Mouse (Mus musculus) liver, adult 2 months (tissue): ENCODE results near the gene Mta3. TPM values are rescaled to one million over a fixed set of nuclear protein-coding genes. Genes with fewer than 3 reads are reported as not detected.

Experiments used
- DNase-seq: peaks from one replicate; pipeline ENCODE4 v3.0.0-alpha.2; 2011; ENCODE audit warnings: low read depth, low spot score; ENCODE audit errors: extremely low read depth
- H3K27ac ChIP-seq: fragments of 200-500 bp; replicated peaks from 2 replicates; pipeline ENCODE4 v1.5.1; 2012; ENCODE audit warnings: low read depth, mild to moderate bottlenecking, control low read depth, inconsistent platforms, low read length; ENCODE audit not compliant: insufficient read depth
- H3K27me3 ChIP-seq: fragments of 200-500 bp; 2 replicates; pipeline ENCODE4 v1.6.1; 2012; ENCODE audit warnings: mild to moderate bottlenecking, moderate library complexity, low read length, inconsistent platforms; ENCODE audit not compliant: control insufficient read depth, insufficient read depth
- H3K36me3 ChIP-seq: fragments of 200-500 bp; 2 replicates; pipeline ENCODE4 v1.6.1; 2012; ENCODE audit warnings: low read length, inconsistent platforms; ENCODE audit not compliant: control insufficient read depth, insufficient read depth
- H3K4me1 ChIP-seq: fragments of 200-500 bp; 2 replicates; pipeline ENCODE4 v1.6.1; 2011; ENCODE audit warnings: low read length; ENCODE audit not compliant: control insufficient read depth, insufficient read depth
- H3K4me3 ChIP-seq: fragments of 200-500 bp; 2 replicates; pipeline ENCODE4 v1.5.1; 2011; ENCODE audit warnings: low read depth, mild to moderate bottlenecking, control low read depth, low read length, moderate library complexity; ENCODE audit not compliant: insufficient read depth
- H3K79me2 ChIP-seq: fragments of 200-500 bp; 2 replicates; pipeline ENCODE4 v1.6.1; 2012; ENCODE audit warnings: inconsistent platforms, mild to moderate bottlenecking, low read length, moderate library complexity; ENCODE audit not compliant: control insufficient read depth, insufficient read depth
- H3K9ac ChIP-seq: fragments of 200-500 bp; 2 replicates; pipeline ENCODE4 v1.6.1; 2012; ENCODE audit warnings: low read depth, mild to moderate bottlenecking, control low read depth, inconsistent platforms, low read length
- CTCF ChIP-seq: fragments of 200-500 bp; IDR thresholded peaks from 2 replicates; pipeline ENCODE4 v1.5.1; 2011; ENCODE audit warnings: low read depth, low read length, control low read depth
- POLR2A ChIP-seq: fragments of 200-500 bp; IDR thresholded peaks from 2 replicates; pipeline ENCODE4 v1.6.1; 2011; ENCODE audit warnings: low read length, control low read depth; ENCODE audit not compliant: insufficient read depth; ENCODE audit errors: extremely low read depth
- WGBS: fragments of 180-500 bp; shearing (Covaris S2); methylation state at CpG from one replicate; pipeline ENCODE4 v1.1.7; 2018; 5-methylcytosine and 5-hydroxymethylcytosine counted together
- polyA plus RNA-seq: library from polyadenylated mRNA; depleted of rRNA; stranded (reverse); fragments of >200 nt; gene quantifications from 2 replicates; pipeline ENCODE4 v1.2.3, GENCODE M21; 2012
- total RNA-seq: library from RNA; depleted of rRNA; stranded (reverse); fragments of >200 nt; gene quantifications from 2 replicates; pipeline ENCODE4 v1.2.3, GENCODE M21; 2014

Mta3 gene
- total and polyA plus RNA-seq, 2 experiments: 11.3 to 16.0 TPM

DNA sequence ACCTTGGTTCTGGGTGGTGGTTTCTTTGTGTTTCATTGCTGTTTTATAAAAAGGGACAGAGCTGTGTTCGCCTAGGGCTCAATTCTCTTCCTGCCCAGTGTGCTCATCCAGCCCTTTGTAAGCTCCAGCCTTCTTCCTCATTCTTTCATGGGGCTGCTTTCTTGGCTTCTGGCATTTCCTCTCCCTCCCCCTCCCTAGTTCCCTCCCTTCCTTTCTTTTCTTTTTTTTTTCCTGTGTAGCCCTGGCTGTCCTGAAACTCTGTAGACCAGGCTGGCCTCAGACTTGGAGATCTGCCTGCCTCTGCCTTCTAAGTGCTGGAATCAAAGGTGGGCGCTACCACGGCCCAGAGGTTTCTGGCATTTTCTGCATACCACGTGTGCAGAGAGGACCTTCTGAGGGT is 21.7 kb downstream of the Mta3 start:
- no peaks in the 10 kb centered on the region for H3K4me1 ChIP-seq
- TF ChIP-seq CTCF (no peak), POLR2A (no peak)
- H3K4me3 ChIP-seq: no peak overlapping the region
- no peak overlapping the region for H3K27ac ChIP-seq
- peaks cover 2% of the 10 kb centered on the region; the same call in 1 of the 2 replicates for H3K79me2 ChIP-seq
- peak; percentile 19 for DNase-seq
- WGBS: 89% methylated on average over 4 of the region's 4 CpGs
- H3K36me3 ChIP-seq: no peaks in the 10 kb centered on the region
- no peaks in the 10 kb centered on the region for H3K27me3 ChIP-seq
- no peak overlapping the region for H3K9ac ChIP-seq

- WGBS: 98% methylated on average over 9 of the region's 9 CpGs
- no peak for DNase-seq
- Histone ChIP-seq H3K27me3 (no peaks in the 10 kb centered on the region), H3K79me2 (peaks cover 2% of the 10 kb centered on the region; the same call in 1 of the 2 replicates), H3K4me3 (no peak overlapping the region), H3K4me1 (no peaks in the 10 kb centered on the region), H3K9ac (no peak overlapping the region), H3K36me3 (no peaks in the 10 kb centered on the region), H3K27ac (no peak overlapping the region)
- no peak for TF ChIP-seq CTCF
- no peak for TF ChIP-seq POLR2A
These were observed 23.1 kb downstream of the Mta3 start for GRCm38 (mm10) chr17:83729029-83729428.

- no peak for DNase-seq
- Histone ChIP-seq H3K9ac (no peak overlapping the region), H3K4me1 (no peaks in the 10 kb centered on the region), H3K36me3 (no peaks in the 10 kb centered on the region), H3K79me2 (peaks cover 2% of the 10 kb centered on the region; the same call in 1 of the 2 replicates), H3K27ac (no peak overlapping the region), H3K27me3 (no peaks in the 10 kb centered on the region), H3K4me3 (no peak overlapping the region)
- WGBS: 77% methylated on average over 6 of the region's 6 CpGs
- TF ChIP-seq POLR2A (no peak), CTCF (no peak)
These were observed 24.2 kb downstream of the Mta3 start for GRCm38 (mm10) chr17:83730123-83730522.

GRCm38 (mm10) chr17:83732166-83732629 is 26.2 kb downstream of the Mta3 start:
- no peak for TF ChIP-seq POLR2A
- no peak for TF ChIP-seq CTCF
- Histone ChIP-seq H3K4me1 (no peaks in the 10 kb centered on the region; the same call in 1 of the 2 replicates), H3K27me3 (no peaks in the 10 kb centered on the region), H3K36me3 (no peaks in the 10 kb centered on the region), H3K79me2 (no peaks in the 10 kb centered on the region; the same call in 1 of the 2 replicates), H3K27ac (no peak overlapping the region; the same call in 1 of the 2 replicates), H3K9ac (no peak overlapping the region), H3K4me3 (no peak overlapping the region)
- peak; percentile 45 for DNase-seq
- WGBS: 62% methylated on average over 10 of the region's 10 CpGs

- no peak overlapping the region for H3K27ac ChIP-seq
- H3K36me3 ChIP-seq: no peaks in the 10 kb centered on the region
- H3K9ac ChIP-seq: no peak overlapping the region
- peak; percentile 46 for DNase-seq
- no peaks in the 10 kb centered on the region for H3K27me3 ChIP-seq
- no peaks in the 10 kb centered on the region; the same call in 1 of the 2 replicates for H3K79me2 ChIP-seq
- WGBS: 46% methylated on average over 5 of the region's 5 CpGs
- no peak overlapping the region for H3K4me3 ChIP-seq
- TF ChIP-seq CTCF (peak; percentile 99), POLR2A (no peak)
- no peaks in the 10 kb centered on the region; the same call in 1 of the 2 replicates for H3K4me1 ChIP-seq
These were observed 26.8 kb downstream of the Mta3 start for GRCm38 (mm10) chr17:83732801-83733200.

- no peak for DNase-seq
- TF ChIP-seq CTCF (no peak), POLR2A (no peak)
- no peak overlapping the region for H3K9ac ChIP-seq
These were observed 30.7 kb downstream of the Mta3 start for GRCm38 (mm10) chr17:83736701-83737100.

More at GRCm38 (mm10) chr17:83736701-83737100, 30.7 kb downstream of the Mta3 start:
- Histone ChIP-seq H3K4me1 (no peaks in the 10 kb centered on the region; the same call in 1 of the 2 replicates), H3K79me2 (no peaks in the 10 kb centered on the region; the same call in 1 of the 2 replicates), H3K36me3 (peaks cover 9% of the 10 kb centered on the region), H3K27me3 (no peaks in the 10 kb centered on the region), H3K4me3 (no peak overlapping the region), H3K27ac (no peak overlapping the region)
- 91% methylated on average over 9 of the region's 9 CpGs for WGBS
